Mouse (Mus musculus) activated CD4-positive, CD25-positive, alpha-beta regulatory T cell (primary cell): ENCODE measurements around the gene Syt13. TPM values are rescaled to one million over a fixed set of nuclear protein-coding genes. Genes with fewer than 3 reads are reported as not detected.

Source experiments
- polyA plus RNA-seq, 2 experiments: library from polyadenylated mRNA; unstranded; fragments of 100-300 nt; shearing (Covaris generic); gene quantifications; one replicate each; pipeline ENCODE4 v1.2.1; 2017

Gene Syt13
- polyA plus RNA-seq: under 1 TPM in 1 of 2 experiments, not detected in 1; 0.05 TPM

DNA sequence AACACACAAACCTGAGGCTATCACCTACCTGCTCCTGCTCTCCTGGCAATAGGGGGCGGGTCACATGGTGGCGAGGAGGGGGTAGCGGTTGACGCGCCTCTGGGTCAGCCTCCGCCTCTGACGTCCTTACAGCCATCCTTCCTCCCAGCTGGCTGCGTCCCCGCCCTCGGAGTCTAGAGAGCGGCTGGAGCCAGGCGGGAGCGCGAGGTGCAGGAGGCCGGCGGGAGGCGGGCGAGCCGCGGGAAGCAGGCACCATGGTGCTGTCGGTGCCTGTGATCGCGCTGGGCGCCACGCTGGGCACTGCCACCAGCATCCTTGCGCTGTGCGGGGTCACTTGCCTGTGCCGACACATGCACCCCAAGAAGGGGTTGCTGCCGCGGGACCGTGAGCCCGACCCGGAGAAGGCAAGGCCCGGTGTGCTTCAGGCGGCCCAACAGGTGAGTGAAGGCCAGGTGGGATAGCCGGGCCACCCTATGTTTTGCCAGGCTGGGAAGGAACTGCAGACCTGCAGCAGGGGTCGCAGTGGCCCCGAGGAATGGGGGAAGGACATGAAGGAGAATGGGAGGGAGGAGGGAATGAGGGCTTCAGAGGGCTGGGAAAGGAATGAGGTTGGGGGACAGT lies at the start of gene Syt13:
Gene Syt13, plus strand, starts transcription at position 166 of the 621 bp plus-strand sequence.

Other genes with a start within 250 kb of the Syt13 start
- gene Prdm11, start 131.1 kb downstream of the Syt13 start, polyA plus RNA-seq: 1 to 10 TPM; 7.2 to 9.6 TPM